Mouse (Mus musculus) intestine, embryonic 15.5 days (tissue): ENCODE results near the gene Atf7ip. TPM values are rescaled to one million over a fixed set of nuclear protein-coding genes. Genes with fewer than 3 reads are reported as not detected.

Experiments used
- ATAC-seq: fragments of 200-750 bp; cut with Nextera tagmentation; 2 replicates; pipeline ENCODE4 v1.8.0; 2017; ENCODE audit warnings: moderate TSS enrichment, moderate library complexity
- H3K27ac ChIP-seq: fragments of 300-500 bp; sonication (generic); 2 replicates; pipeline ENCODE4 v1.5.1; 2015; ENCODE audit warnings: mild to moderate bottlenecking, inconsistent platforms
- H3K27me3 ChIP-seq: fragments of 300-500 bp; sonication (generic); replicated peaks from 2 replicates; pipeline ENCODE4 v1.6.1; 2015; ENCODE audit warnings: inconsistent platforms
- H3K36me3 ChIP-seq: fragments of 300-500 bp; sonication (generic); 2 replicates; pipeline ENCODE4 v1.6.1; 2015; ENCODE audit warnings: inconsistent platforms
- H3K4me1 ChIP-seq: fragments of 300-500 bp; sonication (generic); replicated peaks from 2 replicates; pipeline ENCODE4 v1.6.1; 2015; ENCODE audit warnings: inconsistent platforms
- H3K4me2 ChIP-seq: fragments of 300-500 bp; sonication (generic); replicated peaks from 2 replicates; pipeline ENCODE4 v1.6.1; 2015; ENCODE audit warnings: mild to moderate bottlenecking, inconsistent platforms
- H3K4me3 ChIP-seq: fragments of 300-500 bp; sonication (generic); replicated peaks from 2 replicates; pipeline ENCODE4 v1.5.1; 2015; ENCODE audit warnings: inconsistent platforms
- H3K9ac ChIP-seq: fragments of 300-500 bp; sonication (generic); 2 replicates; pipeline ENCODE4 v1.6.1; 2015; ENCODE audit warnings: inconsistent platforms
- H3K9me3 ChIP-seq: fragments of 300-500 bp; sonication (generic); 2 replicates; pipeline ENCODE4 v1.6.1; 2016; ENCODE audit warnings: inconsistent platforms
- WGBS: fragments of 180-500 bp; shearing (Covaris S2); methylation state at CpG from one replicate; pipeline ENCODE4 v1.1.7; 2015; 5-methylcytosine and 5-hydroxymethylcytosine counted together
- polyA plus RNA-seq: library from polyadenylated mRNA; unstranded; fragments of >200 nt; fragmentation: Nextera tagmentation; extraction: Ambion mirVana; gene quantifications from 2 replicates; pipeline ENCODE4 v1.2.1, GENCODE M21; 2015

Gene Atf7ip
- polyA plus RNA-seq, 1 experiment from 2014 or later: 24.1 TPM

- ATAC-seq: no peak
- H3K4me1 ChIP-seq: no peaks in the 10 kb centered on the region
- H3K27me3 ChIP-seq: no peaks in the 10 kb centered on the region
- no peak overlapping the region for H3K27ac ChIP-seq
- H3K4me2 ChIP-seq: no peak overlapping the region
- 63% methylated on average over 9 of the region's 9 CpGs for WGBS
- H3K4me3 ChIP-seq: no peak overlapping the region
- H3K9me3 ChIP-seq: no peaks in the 10 kb centered on the region
- H3K9ac ChIP-seq: no peak overlapping the region
- H3K36me3 ChIP-seq: no peaks in the 10 kb centered on the region
Observed at GRCm38 (mm10) chr6:136645754-136646153, 139.8 kb downstream of the Atf7ip start.

DNA sequence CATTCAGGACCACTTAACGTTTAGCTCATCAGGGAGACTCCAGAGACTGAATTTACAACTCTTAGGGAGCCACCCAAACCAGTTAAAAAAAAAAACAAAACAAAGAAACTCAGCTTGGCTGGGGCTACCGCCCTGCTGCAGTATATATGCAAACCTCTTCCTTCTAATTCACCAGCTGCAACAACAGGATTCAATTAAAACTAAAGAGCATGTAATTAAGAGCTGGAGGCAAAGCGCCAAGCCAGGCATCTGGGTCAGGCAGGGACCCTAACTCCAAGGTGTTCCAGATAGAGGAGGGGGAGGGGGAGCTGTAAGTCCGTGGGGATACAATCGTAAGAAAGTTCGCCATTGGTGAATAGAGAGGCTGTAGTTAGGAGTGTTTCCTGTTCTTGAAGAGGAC is 140.2 kb downstream of the Atf7ip start:
- ATAC-seq: no peak
- Histone ChIP-seq H3K4me2 (no peak overlapping the region), H3K4me1 (no peaks in the 10 kb centered on the region), H3K27ac (no peak overlapping the region), H3K27me3 (no peaks in the 10 kb centered on the region), H3K36me3 (no peaks in the 10 kb centered on the region), H3K9me3 (no peaks in the 10 kb centered on the region), H3K4me3 (no peak overlapping the region), H3K9ac (no peak overlapping the region)
- WGBS: 52% methylated on average over 6 of the region's 6 CpGs

GRCm38 (mm10) chr6:136647455-136647861 is 141.5 kb downstream of the Atf7ip start:
- Histone ChIP-seq H3K4me2 (no peak overlapping the region), H3K4me1 (no peaks in the 10 kb centered on the region), H3K9ac (no peak overlapping the region), H3K27me3 (no peaks in the 10 kb centered on the region), H3K9me3 (no peaks in the 10 kb centered on the region), H3K36me3 (no peaks in the 10 kb centered on the region), H3K27ac (no peak overlapping the region), H3K4me3 (no peak overlapping the region)
- ATAC-seq: peak; percentile 85
- WGBS: 36% methylated on average over 10 of the region's 10 CpGs

GRCm38 (mm10) chr6:136650664-136651063 is 144.7 kb downstream of the Atf7ip start:
- Histone ChIP-seq H3K27me3 (no peaks in the 10 kb centered on the region), H3K4me1 (no peaks in the 10 kb centered on the region), H3K4me2 (no peak overlapping the region), H3K36me3 (no peaks in the 10 kb centered on the region), H3K9ac (no peak overlapping the region), H3K27ac (no peak overlapping the region), H3K4me3 (no peak overlapping the region), H3K9me3 (no peaks in the 10 kb centered on the region)
- no peak for ATAC-seq
- WGBS: 91% methylated on average over 8 of the region's 8 CpGs

GRCm38 (mm10) chr6:136653331-136653730 is 147.4 kb downstream of the Atf7ip start:
- no peaks in the 10 kb centered on the region for H3K4me1 ChIP-seq
- H3K9ac ChIP-seq: no peak overlapping the region
- no peak for ATAC-seq
- no peak overlapping the region for H3K4me2 ChIP-seq
- no peaks in the 10 kb centered on the region for H3K36me3 ChIP-seq
- H3K4me3 ChIP-seq: no peak overlapping the region
- WGBS: 60% methylated on average over 5 of the region's 5 CpGs
- no peak overlapping the region for H3K27ac ChIP-seq
- H3K9me3 ChIP-seq: no peaks in the 10 kb centered on the region
- no peaks in the 10 kb centered on the region for H3K27me3 ChIP-seq

DNA sequence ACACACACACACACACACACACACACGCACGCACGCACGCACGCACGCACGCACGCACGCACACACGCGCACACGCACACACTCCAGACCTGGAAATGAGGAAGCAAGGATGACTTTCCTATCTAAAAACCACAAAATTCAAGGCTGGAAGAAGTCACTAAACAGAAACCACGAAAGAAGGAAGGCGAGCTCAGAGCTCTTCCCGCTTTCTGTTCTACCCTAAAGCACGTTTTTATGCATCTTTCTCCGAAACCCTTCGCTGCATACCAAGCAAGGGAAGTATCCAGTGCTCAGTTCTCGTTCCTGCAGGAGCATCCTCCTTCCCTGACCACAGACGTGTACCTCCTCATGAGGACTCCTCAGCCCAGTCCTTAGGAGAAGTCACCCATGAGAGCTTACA is 148.5 kb downstream of the Atf7ip start:
- H3K4me3 ChIP-seq: no peak overlapping the region
- no peaks in the 10 kb centered on the region for H3K27me3 ChIP-seq
- H3K9ac ChIP-seq: no peak overlapping the region
- H3K9me3 ChIP-seq: no peaks in the 10 kb centered on the region
- ATAC-seq: no peak
- no peaks in the 10 kb centered on the region for H3K36me3 ChIP-seq
- H3K27ac ChIP-seq: no peak overlapping the region
- WGBS: 93% methylated on average over 20 of the region's 20 CpGs
- H3K4me1 ChIP-seq: no peaks in the 10 kb centered on the region
- no peak overlapping the region for H3K4me2 ChIP-seq

DNA sequence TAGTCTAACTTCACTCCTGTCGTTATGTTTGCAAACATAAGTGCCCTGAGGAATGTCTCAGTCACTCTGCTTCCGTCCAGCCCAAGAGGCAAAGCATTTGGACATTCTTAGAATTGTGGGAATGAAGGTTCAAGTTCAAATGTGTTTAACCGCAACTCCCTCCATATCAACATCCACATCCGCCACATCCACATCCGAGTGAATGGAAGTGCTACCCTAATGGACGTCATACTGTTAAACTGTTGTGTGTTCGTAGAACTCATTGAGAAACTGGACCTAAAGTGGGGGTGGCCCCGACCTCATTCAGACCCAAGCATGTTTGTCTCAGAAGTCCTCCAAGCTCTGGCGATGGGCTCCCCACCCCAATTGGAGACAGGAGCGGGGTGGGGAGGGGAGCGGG is 149.8 kb downstream of the Atf7ip start:
- no peak overlapping the region for H3K27ac ChIP-seq
- no peak overlapping the region for H3K9ac ChIP-seq
- WGBS: 66% methylated on average over 11 of the region's 11 CpGs
- no peaks in the 10 kb centered on the region for H3K27me3 ChIP-seq
- ATAC-seq: no peak
- H3K4me1 ChIP-seq: no peaks in the 10 kb centered on the region
- no peaks in the 10 kb centered on the region for H3K36me3 ChIP-seq
- H3K4me3 ChIP-seq: no peak overlapping the region; the same call in 1 of the 2 replicates
- peak overlapping the region; percentile 40 for H3K4me2 ChIP-seq
- no peaks in the 10 kb centered on the region for H3K9me3 ChIP-seq

GRCm38 (mm10) chr6:136658303-136658702 is 152.3 kb downstream of the Atf7ip start:
- ATAC-seq: no peak
- Histone ChIP-seq H3K4me2 (no peak overlapping the region), H3K4me1 (peaks cover 10% of the 10 kb centered on the region), H3K27ac (no peak overlapping the region), H3K27me3 (peaks cover 13% of the 10 kb centered on the region), H3K4me3 (no peak overlapping the region), H3K9me3 (no peaks in the 10 kb centered on the region), H3K36me3 (no peaks in the 10 kb centered on the region), H3K9ac (no peak overlapping the region)
- 79% methylated on average over 4 of the region's 4 CpGs for WGBS

GRCm38 (mm10) chr6:136659226-136659625 is 153.3 kb downstream of the Atf7ip start:
- 90% methylated on average over 9 of the region's 9 CpGs for WGBS
- no peak for ATAC-seq
- H3K4me1 ChIP-seq: peaks cover 10% of the 10 kb centered on the region
- peaks cover 13% of the 10 kb centered on the region for H3K27me3 ChIP-seq
- no peaks in the 10 kb centered on the region for H3K9me3 ChIP-seq
- no peak overlapping the region for H3K4me2 ChIP-seq
- no peak overlapping the region for H3K9ac ChIP-seq
- no peak overlapping the region for H3K27ac ChIP-seq
- H3K36me3 ChIP-seq: no peaks in the 10 kb centered on the region
- H3K4me3 ChIP-seq: no peak overlapping the region

Other genes with a start within 250 kb of the Atf7ip start
- not detected in 2 replicates for gene Gm8994, start 178.6 kb upstream of the Atf7ip start, polyA plus RNA-seq
- 0.19 TPM in 1 of 2 replicates, not detected in the other for gene E330021D16Rik, start 90.6 kb upstream of the Atf7ip start, polyA plus RNA-seq
- gene Plbd1, start 155.8 kb downstream of the Atf7ip start, polyA plus RNA-seq: 16.6 and 20.3 TPM in 2 replicates